Comparison of ENCODE assay signal across 39 mouse cellular contexts in genomic region chr17:56096883-56097282, GRCm38 (mm10). TPM values are rescaled to one million over a fixed set of nuclear protein-coding genes. Genes with fewer than 3 reads are reported as not detected.
"Had no signal": no experiment of that assay in that cellular context is flagged by ENCODE, and none has a peak within 500 bp of the region (broad histone marks: within the 10 kb centered on the region; RNA-seq: fewer than 3 reads in every experiment).

No protein-coding gene starts in this region.

- H3K4me2 ChIP-seq: heart, embryonic 11.5 days; heart, embryonic 12.5 days; heart, embryonic 13.5 days; heart, embryonic 15.5 days; hindbrain, embryonic 12.5 days; hindbrain, embryonic 13.5 days; hindbrain, embryonic 14.5 days; hindbrain, embryonic 15.5 days; intestine, embryonic 15.5 days; kidney, embryonic 15.5 days had no signal

- H3K4me1 ChIP-seq: heart, embryonic 12.5 days; heart, embryonic 13.5 days; heart, embryonic 15.5 days; hindbrain, embryonic 10.5 days; hindbrain, embryonic 12.5 days; hindbrain, embryonic 13.5 days; hindbrain, embryonic 15.5 days; intestine, embryonic 15.5 days; kidney, embryonic 15.5 days had no signal

- H3K27me3 ChIP-seq: heart, embryonic 12.5 days; heart, embryonic 13.5 days; heart, embryonic 15.5 days; hindbrain, embryonic 12.5 days; hindbrain, embryonic 13.5 days; hindbrain, embryonic 15.5 days; intestine, embryonic 15.5 days; kidney, embryonic 15.5 days had no signal

- H3K9ac ChIP-seq: heart, embryonic 12.5 days; heart, embryonic 13.5 days; heart, embryonic 15.5 days; hindbrain, embryonic 12.5 days; hindbrain, embryonic 13.5 days; hindbrain, embryonic 14.5 days; hindbrain, embryonic 15.5 days; intestine, embryonic 15.5 days; kidney, embryonic 15.5 days had no signal

- DNase-seq: heart, postnatal 10 days; heart, postnatal 14 days; heart, postnatal 36 days; kidney, adult 11 months; kidney, adult 18-20 months; kidney, adult 2 months; kidney, adult 8-10 months; kidney, adult 9 months; kidney, postnatal 10 days; kidney, postnatal 14 days; kidney, postnatal 25 days; kidney, postnatal 36 days; kidney, postnatal 4 days; layer of hippocampus, adult 9-11 months; layer of hippocampus, postnatal 36 days had no signal

- H3K27ac ChIP-seq: heart, embryonic 13.5 days; heart, embryonic 15.5 days; hindbrain, embryonic 10.5 days; hindbrain, embryonic 12.5 days; hindbrain, embryonic 13.5 days; hindbrain, embryonic 14.5 days; hindbrain, embryonic 15.5 days; hindbrain, postnatal 0 days; intestine, embryonic 15.5 days; kidney, embryonic 15.5 days; kidney, postnatal 0 days; layer of hippocampus, adult 2 months; left cerebral cortex, adult 2 months had no signal

- H3K9me3 ChIP-seq: heart, embryonic 12.5 days; heart, embryonic 13.5 days; heart, embryonic 15.5 days; hindbrain, embryonic 10.5 days; hindbrain, embryonic 12.5 days; hindbrain, embryonic 13.5 days; hindbrain, embryonic 15.5 days; intestine, embryonic 15.5 days; kidney, embryonic 15.5 days had no signal

- ATAC-seq: hindbrain, embryonic 16.5 days; hindbrain, postnatal 0 days; inflammation-experienced regulatory T-cells, adult 6 months; intestine, embryonic 15.5 days; intestine, embryonic 16.5 days; intestine, postnatal 0 days had no signal

- H3K4me3 ChIP-seq: heart, embryonic 12.5 days; heart, embryonic 13.5 days; heart, embryonic 15.5 days; hindbrain, embryonic 10.5 days; hindbrain, embryonic 12.5 days; hindbrain, embryonic 13.5 days; hindbrain, embryonic 15.5 days; intestine, embryonic 15.5 days; kidney, embryonic 15.5 days; layer of hippocampus, adult 2 months; left cerebral cortex, adult 2 months had no signal

RNA-seq across cellular contexts. Expression of gene Plin4, which starts 12.7 kb away (rescaled TPM):
- total RNA-seq: hematopoietic stem cell, adult 5-6 weeks had no signal

RNA-seq across cellular contexts. Expression of gene Plin5, which starts 20.5 kb away (rescaled TPM):
- total RNA-seq: hematopoietic stem cell, adult 5-6 weeks had no signal

RNA-seq across cellular contexts. Expression of gene Lrg1, which starts 24.9 kb away (rescaled TPM):
- total RNA-seq: layer of hippocampus, postnatal 10 days had no signal
- polyA plus RNA-seq: heart, embryonic 11.5 days; heart, embryonic 12.5 days; heart, embryonic 13.5 days; hindbrain, embryonic 10.5 days; hindbrain, embryonic 11.5 days; hindbrain, embryonic 13.5 days; inflammation-experienced regulatory T-cells, adult 6 months; intestine, embryonic 14.5 days; kidney, embryonic 14.5 days had no signal
